Mouse (Mus musculus) activated CD4-positive, CD25-positive, alpha-beta regulatory T cell, adult 9 weeks (primary cell): ENCODE data around the gene Gucy1b1. TPM values are rescaled to one million over a fixed set of nuclear protein-coding genes. Genes with fewer than 3 reads are reported as not detected.

Source experiments
- polyA plus RNA-seq: library from polyadenylated mRNA; unstranded; fragments of 100-300 nt; shearing (Covaris generic); gene quantifications from one replicate; pipeline ENCODE4 v1.2.1, GENCODE M21; 2017

Gene Gucy1b1
- polyA plus RNA-seq: 3.0 TPM

DNA sequence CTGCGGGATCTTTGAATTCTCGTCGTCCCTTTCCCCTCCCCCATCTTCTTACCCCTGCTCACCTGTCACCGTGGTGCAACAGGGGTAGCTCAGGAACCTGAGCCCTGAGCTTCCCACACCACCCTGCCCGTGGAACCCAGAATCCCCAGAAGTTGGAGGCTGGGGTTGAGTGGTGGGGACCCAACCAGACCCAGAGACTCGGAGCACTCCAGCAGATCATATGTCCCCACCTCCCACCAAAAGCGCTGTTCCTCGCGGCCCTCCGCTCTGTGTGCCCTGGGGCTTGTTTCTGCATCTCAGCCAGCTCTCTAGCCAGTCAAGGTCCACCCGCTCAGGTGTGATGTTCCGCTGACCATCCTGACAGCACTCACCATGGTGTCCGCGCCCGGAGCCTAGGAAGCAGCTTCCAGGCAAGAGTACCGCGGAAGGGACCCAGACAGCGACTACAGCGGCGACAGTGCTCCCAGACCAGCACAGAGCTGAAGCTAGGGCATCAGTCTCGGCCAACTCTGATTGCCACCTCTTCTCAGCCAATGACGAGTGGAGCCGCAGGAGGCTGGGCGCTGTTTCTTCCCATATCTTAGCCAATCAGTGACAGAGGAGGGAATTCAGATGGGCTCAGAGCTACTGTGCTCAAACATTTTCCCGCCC lies at the start of gene Gucy1b1:
TSS of gene Gucy1b1 (minus strand) at position 489 of the 651 bp plus-strand sequence.

Other genes with a start within 250 kb of the Gucy1b1 start
- gene Ctso, start 142.1 kb downstream of the Gucy1b1 start, polyA plus RNA-seq: 68.8 TPM
- gene Tdo2, start 98.5 kb downstream of the Gucy1b1 start, polyA plus RNA-seq: 0.59 TPM
- gene Asic5, start 92.4 kb downstream of the Gucy1b1 start, polyA plus RNA-seq: not detected
- gene Gucy1a1, start 71.1 kb upstream of the Gucy1b1 start, polyA plus RNA-seq: 18.2 TPM